Comparison of ENCODE assay signal across 8 mouse cellular contexts in genomic region chr6:128753610-128754224, GRCm38 (mm10). TPM values are rescaled to one million over a fixed set of nuclear protein-coding genes. Genes with fewer than 3 reads are reported as not detected.
DNase-seq lines count a peak whose midpoint lies in the region; ATAC-seq and TF ChIP-seq lines count a peak whose summit lies in the region.
"Not testable (repeated sequence)": the region's sequence is repeated elsewhere in the genome, so short reads cannot be mapped to it uniquely, and the experiment has no call there.

No protein-coding gene starts in this region.

- not testable (repeated sequence) for H3K9ac ChIP-seq in embryonic facial prominence, embryonic 15.5 days; limb, embryonic 11.5 days (ENCODE audit: low read length); midbrain, embryonic 13.5 days (replicated peaks)

- not testable (repeated sequence) for H3K4me3 ChIP-seq in bone marrow macrophage, adult 2 months (ENCODE audit: insufficient read depth, low read length); kidney, adult 2 months (ENCODE audit: insufficient read depth, low read depth, low read length); limb, embryonic 11.5 days (ENCODE audit: low read depth, low read length); midbrain, embryonic 13.5 days (replicated peaks)
- peak overlapping the region; percentile 14; the same call in 1 of the 2 replicates for H3K4me3 ChIP-seq in embryonic facial prominence, embryonic 15.5 days (replicated peaks)
- peak overlapping the region; percentile 31 for H3K4me3 ChIP-seq in small intestine, adult 2 months (ENCODE audit: low read depth, low read length)

- peak; percentile 89 for ATAC-seq in embryonic facial prominence, embryonic 15.5 days (ENCODE audit: insufficient number of reproducible peaks, low FRiP score, low TSS enrichment, low read depth)
- peak; percentile 92 for ATAC-seq in limb, embryonic 11.5 days (ENCODE audit: insufficient number of reproducible peaks, low FRiP score, low TSS enrichment, low read depth)
- peak; percentile 96 for ATAC-seq in midbrain, embryonic 13.5 days

- not testable (repeated sequence) for H3K27me3 ChIP-seq in embryonic facial prominence, embryonic 15.5 days; kidney, adult 2 months (replicated peaks; ENCODE audit: control insufficient read depth, insufficient read depth, low read length); limb, embryonic 11.5 days (ENCODE audit: control insufficient read depth, insufficient read depth, low read length); midbrain, embryonic 13.5 days; small intestine, adult 2 months (ENCODE audit: control insufficient read depth, insufficient read depth, low read length)

- H3K4me1 ChIP-seq in bone marrow macrophage, adult 2 months (ENCODE audit: control insufficient read depth, insufficient read depth, low read length); embryonic facial prominence, embryonic 15.5 days; kidney, adult 2 months (ENCODE audit: control insufficient read depth, insufficient read depth, low read length); limb, embryonic 11.5 days (ENCODE audit: control insufficient read depth, insufficient read depth, low read length); midbrain, embryonic 13.5 days (replicated peaks); small intestine, adult 2 months (ENCODE audit: control insufficient read depth, insufficient read depth, insufficient read length, low read length): not testable (repeated sequence)

- not testable (repeated sequence) for H3K9me3 ChIP-seq in embryonic facial prominence, embryonic 15.5 days (replicated peaks); limb, embryonic 11.5 days (ENCODE audit: control insufficient read depth, low read length); midbrain, embryonic 13.5 days

- peak overlapping the region; percentile 21; the same call in 1 of the 2 replicates for H3K4me2 ChIP-seq in embryonic facial prominence, embryonic 15.5 days (replicated peaks)
- H3K4me2 ChIP-seq in limb, embryonic 11.5 days (ENCODE audit: low read depth, severe bottlenecking), result not testable (repeated sequence)
- peak overlapping the region; percentile 31; the same call in 1 of the 2 replicates for H3K4me2 ChIP-seq in midbrain, embryonic 13.5 days (replicated peaks)

- WGBS in embryonic facial prominence, embryonic 15.5 days, result 33% methylated on average over 8 of the region's 8 CpGs
- WGBS in kidney, adult 2 months, result 35% methylated on average over 8 of the region's 8 CpGs
- WGBS in limb, embryonic 11.5 days, result 38% methylated on average over 8 of the region's 8 CpGs
- WGBS in midbrain, embryonic 13.5 days, result 39% methylated on average over 8 of the region's 8 CpGs
- 20% methylated on average over 8 of the region's 8 CpGs for WGBS in small intestine, adult 2 months

- peak; percentile 81 for DNase-seq in 3T3-L1 (ENCODE audit: low read depth, low spot score)
- DNase-seq in heart, adult 8-10 months (ENCODE audit: low spot score), result peak; percentile 85
- peak; percentile 90 for DNase-seq in kidney, adult 2 months
- DNase-seq in limb, embryonic 11.5 days (ENCODE audit: low spot score), result peak; percentile 79

- H3K27ac ChIP-seq in bone marrow macrophage, adult 2 months (ENCODE audit: insufficient read depth, low read depth, low read length); embryonic facial prominence, embryonic 15.5 days (replicated peaks); kidney, adult 2 months (ENCODE audit: insufficient read depth, low read depth, low read length); limb, embryonic 11.5 days (replicated peaks; ENCODE audit: low read depth, low read length): not testable (repeated sequence)
- peak overlapping the region; percentile 68 for H3K27ac ChIP-seq in midbrain, embryonic 13.5 days
- peak overlapping the region; percentile 97 for H3K27ac ChIP-seq in small intestine, adult 2 months (ENCODE audit: insufficient read depth, low read depth, low read length)

- H3K36me3 ChIP-seq in embryonic facial prominence, embryonic 15.5 days; kidney, adult 2 months (ENCODE audit: control insufficient read depth, insufficient read depth, low read length); limb, embryonic 11.5 days (ENCODE audit: control insufficient read depth, insufficient read depth, low read length); midbrain, embryonic 13.5 days; small intestine, adult 2 months (ENCODE audit: control insufficient read depth, insufficient read depth, low read length): not testable (repeated sequence)

- peak; percentile 65 for TF ChIP-seq CTCF in bone marrow macrophage, adult 2 months (IDR thresholded peaks at IDR 0.05; ENCODE audit: low read depth, low read length)
- TF ChIP-seq CTCF in kidney, adult 2 months (conservative IDR thresholded peaks at IDR 0.05; ENCODE audit: insufficient read depth, insufficient read length, low read depth, low read length), result peak; percentile 69
- TF ChIP-seq CTCF in small intestine, adult 2 months (IDR thresholded peaks at IDR 0.05; ENCODE audit: extremely low read depth, insufficient read length, insufficient replicate concordance, low read depth, low read length), result peak; percentile 54; the same call in 1 of the 2 replicates

- TF ChIP-seq POLR2A in bone marrow macrophage, adult 2 months (IDR thresholded peaks at IDR 0.05; ENCODE audit: borderline replicate concordance, low read depth, low read length); kidney, adult 2 months (IDR thresholded peaks at IDR 0.05; ENCODE audit: low read depth, low read length); small intestine, adult 2 months (IDR thresholded peaks at IDR 0.05; ENCODE audit: low read depth, low read length): not testable (repeated sequence)

RNA-seq across cellular contexts. Expression of gene Klrb1, which starts 30.9 kb away (rescaled TPM):
- not detected in 2 replicates for polyA plus RNA-seq in bone marrow macrophage, adult 2 months (2012; ENCODE audit: insufficient read depth, insufficient read length, missing spikeins)
- polyA plus RNA-seq in embryonic facial prominence, embryonic 15.5 days (2015; fragmentation: Nextera tagmentation; extraction: Ambion mirVana), result not detected in 2 replicates
- not detected for total RNA-seq in heart, adult 8-10 months (2022)
- polyA plus RNA-seq in kidney, adult 2 months (2012; rRNA removed), result not detected in 2 replicates
- polyA plus RNA-seq in limb, embryonic 11.5 days (2014; fragmentation: Nextera tagmentation; extraction: Ambion mirVana), result not detected in 2 replicates
- polyA plus RNA-seq in midbrain, embryonic 13.5 days (2015; fragmentation: Nextera tagmentation; extraction: Ambion mirVana), result 0.20 TPM in 1 of 2 replicates, not detected in the other
- polyA plus RNA-seq in small intestine, adult 2 months (2012; rRNA removed), result not detected in 2 replicates

RNA-seq across cellular contexts. Expression of gene Klrb1c, which starts 35.3 kb away (rescaled TPM):
- polyA plus RNA-seq in bone marrow macrophage, adult 2 months (2012; ENCODE audit: insufficient read depth, insufficient read length, missing spikeins), result not detected in 2 replicates
- polyA plus RNA-seq in embryonic facial prominence, embryonic 15.5 days (2015; fragmentation: Nextera tagmentation; extraction: Ambion mirVana), result 0.05 and 0.11 TPM in 2 replicates
- total RNA-seq in heart, adult 8-10 months (2022), result under 1 TPM in 3 of 4 experiments, not detected in 1; 0.14 to 0.32 (median 0.31) TPM
- polyA plus RNA-seq in kidney, adult 2 months (2012; rRNA removed), result 0.15 and 0.31 TPM in 2 replicates
- polyA plus RNA-seq in limb, embryonic 11.5 days (2014; fragmentation: Nextera tagmentation; extraction: Ambion mirVana), result not detected in 2 replicates
- polyA plus RNA-seq in midbrain, embryonic 13.5 days (2015; fragmentation: Nextera tagmentation; extraction: Ambion mirVana), result not detected in 2 replicates
- not detected in 2 replicates for polyA plus RNA-seq in small intestine, adult 2 months (2012; rRNA removed)
